Mouse (Mus musculus) kidney, embryonic 16.5 days (tissue): Measurements from ENCODE around the gene Fam83f. TPM values are rescaled to one million over a fixed set of nuclear protein-coding genes. Genes with fewer than 3 reads are reported as not detected.

Experiments used
- microRNA-seq: library from miRNA; unstranded; fragments of <30 nt; microRNA quantifications from one replicate; pipeline ENCODE4, GENCODE M21; 2016
- polyA plus RNA-seq: library from polyadenylated mRNA; unstranded; fragments of >200 nt; fragmentation: Nextera tagmentation; extraction: Ambion mirVana; gene quantifications from 2 replicates; pipeline ENCODE4 v1.2.1, GENCODE M21; 2015

The Fam83f gene
- polyA plus RNA-seq, 1 experiment from 2014 or later = 5.4 TPM

Small RNA genes within 50 kb of the gene (microRNA-seq; reads per million reads assigned to microRNA genes)
- not detected for gene Mir6957

Other genes with a start within 250 kb of the Fam83f start
- not detected in 2 replicates for gene Enthd1, start 106.7 kb upstream of the Fam83f start, polyA plus RNA-seq
- gene Grap2, start 99.3 kb upstream of the Fam83f start, polyA plus RNA-seq = 0.62 and 0.81 TPM in 2 replicates
- gene Tnrc6b, start 39.5 kb downstream of the Fam83f start, polyA plus RNA-seq = 27.4 and 33.9 TPM in 2 replicates